Mouse (Mus musculus): ENCODE data around the gene C5ar1. TPM values are rescaled to one million over a fixed set of nuclear protein-coding genes. Genes with fewer than 3 reads are reported as not detected.

Gene C5ar1
- polyA plus RNA-seq, 1 experiment from 2014 or later: 285 TPM

DNA sequence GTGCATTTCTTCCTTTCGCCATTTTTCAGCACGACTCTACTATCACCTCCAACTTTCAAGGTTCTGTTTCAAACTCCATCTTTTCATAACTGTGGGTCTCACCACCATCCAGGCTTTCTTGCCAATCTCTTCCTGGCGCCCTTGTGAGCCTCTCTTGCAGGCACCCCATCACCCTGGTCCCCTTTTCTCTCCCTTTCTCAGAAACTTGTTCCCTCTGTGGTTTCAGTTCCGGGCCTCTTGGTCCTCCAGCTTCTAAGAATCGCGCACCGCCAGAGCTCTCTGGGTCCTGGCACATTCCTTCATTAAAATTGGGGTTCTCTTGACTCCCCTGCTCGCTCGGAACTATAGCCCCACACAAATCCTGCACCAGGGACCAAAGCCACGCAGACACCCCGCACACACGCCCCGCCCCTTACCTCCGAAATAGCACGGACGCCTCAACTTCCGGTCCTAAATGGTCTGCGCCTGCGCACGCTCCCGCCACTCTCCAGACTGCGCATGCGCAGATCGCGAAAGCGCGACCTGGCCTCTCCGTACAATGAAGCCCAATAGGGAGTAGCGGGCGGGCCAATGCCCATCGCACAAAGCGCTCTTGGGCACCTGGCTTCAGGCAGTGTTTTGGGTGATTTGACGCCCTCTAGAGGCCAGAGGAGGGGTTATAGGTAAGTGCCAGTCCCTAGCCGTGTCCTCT lies 37.6 kb downstream of the C5ar1 start, which contains the start of gene Dhx34:
Gene Dhx34, minus strand, starts transcription at position 456 of the 691 bp plus-strand sequence.
- peak within 1 kb of the TSS; percentile 85 for H3K4me3 ChIP-seq (ENCODE audit: inconsistent target)
- H3K79me2 ChIP-seq (ENCODE audit: inconsistent target): peaks cover 26% of the 10 kb centered on the region
- H3K27ac ChIP-seq: peak within 1 kb of the TSS; percentile 95
- H3K36me3 ChIP-seq (ENCODE audit: inconsistent target): peaks cover 19% of the 10 kb centered on the region; the same call in 1 of the 2 replicates
- 3% methylated on average over 34 of the region's 34 CpGs for WGBS (ENCODE audit: missing documents)

DNA sequence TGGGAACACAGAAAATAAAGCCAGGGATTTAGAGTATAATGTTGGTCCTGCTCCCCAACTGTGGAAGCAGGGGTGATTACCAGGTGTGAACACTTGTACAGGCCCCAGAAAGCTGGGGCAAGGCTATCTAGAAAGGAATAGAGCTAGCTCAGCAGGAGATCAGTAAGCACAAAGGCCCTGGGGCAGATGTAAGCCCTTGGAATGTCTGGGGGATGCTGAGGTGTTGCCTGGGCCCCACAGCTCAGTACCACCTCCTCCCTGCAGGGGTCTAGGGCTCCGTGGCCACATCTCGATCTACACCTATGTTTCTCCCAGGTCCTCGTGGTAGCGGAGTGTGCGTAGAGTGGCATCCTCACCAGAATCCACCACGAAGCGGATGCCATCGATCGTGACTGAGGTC lies 45.4 kb downstream of the C5ar1 start:
- Histone ChIP-seq H3K36me3 (ENCODE audit: inconsistent target) (peaks cover 81% of the 10 kb centered on the region), H3K79me2 (ENCODE audit: inconsistent target) (peaks cover 5% of the 10 kb centered on the region; the same call in 1 of the 2 replicates), H3K27ac (no peak overlapping the region), H3K4me3 (ENCODE audit: inconsistent target) (no peak overlapping the region)
- WGBS (ENCODE audit: missing documents): 99% methylated on average over 9 of the region's 9 CpGs

DNA sequence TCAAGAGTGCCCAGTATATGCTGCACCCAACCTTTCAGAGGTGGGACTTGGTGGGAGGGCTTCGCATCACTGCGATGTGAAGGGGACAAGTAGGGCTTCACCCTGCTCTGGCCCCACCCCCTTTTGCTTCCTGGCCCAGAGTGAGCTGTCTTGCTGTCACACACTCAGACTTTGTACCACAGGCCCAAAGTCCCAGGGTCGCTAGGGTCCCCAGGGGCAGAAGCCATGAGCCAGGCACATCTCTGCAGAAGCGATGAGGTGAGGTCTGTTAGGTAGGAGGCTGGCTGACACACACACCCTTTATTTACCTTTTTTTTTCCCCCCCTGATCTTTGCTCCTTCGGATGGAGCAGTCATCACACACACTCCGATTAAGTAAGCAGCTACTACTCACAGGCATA lies 46.1 kb downstream of the C5ar1 start:
- Histone ChIP-seq H3K4me3 (ENCODE audit: inconsistent target) (no peak overlapping the region), H3K79me2 (ENCODE audit: inconsistent target) (peaks cover 4% of the 10 kb centered on the region; the same call in 1 of the 2 replicates), H3K27ac (no peak overlapping the region), H3K36me3 (ENCODE audit: inconsistent target) (peaks cover 75% of the 10 kb centered on the region)
- 92% methylated on average over 5 of the region's 6 CpGs for WGBS (ENCODE audit: missing documents)

DNA sequence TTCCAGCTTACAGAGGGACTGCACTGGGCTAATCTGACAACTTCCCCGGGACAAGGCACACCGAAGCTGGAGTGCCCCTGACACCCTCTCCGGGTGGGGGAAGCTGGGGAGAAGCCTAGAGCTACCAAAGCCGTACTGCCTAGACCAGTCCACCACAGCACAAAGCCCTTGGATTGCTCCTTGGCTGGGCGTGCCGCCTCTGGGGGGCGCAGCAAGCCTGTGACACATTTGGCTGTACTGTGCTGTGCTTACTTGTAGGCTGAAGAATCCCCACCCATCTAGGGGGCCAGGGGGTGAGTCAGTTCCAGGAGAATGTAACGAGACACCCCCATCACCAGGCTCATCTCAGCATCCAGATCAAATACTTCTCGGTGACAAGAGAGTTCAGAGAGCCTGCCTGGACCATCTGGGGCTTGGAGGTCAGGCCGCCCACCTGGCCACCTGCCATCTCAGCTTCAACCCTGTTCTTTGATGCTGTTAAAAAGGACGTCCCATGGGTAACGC lies 48.4 kb downstream of the C5ar1 start:
- no peaks in the 10 kb centered on the region for H3K79me2 ChIP-seq (ENCODE audit: inconsistent target)
- H3K36me3 ChIP-seq (ENCODE audit: inconsistent target): peaks cover 54% of the 10 kb centered on the region
- WGBS (ENCODE audit: missing documents): 93% methylated on average over 12 of the region's 12 CpGs
- no peak overlapping the region for H3K4me3 ChIP-seq (ENCODE audit: inconsistent target)
- H3K27ac ChIP-seq: peak overlapping the region; percentile 100

DNA sequence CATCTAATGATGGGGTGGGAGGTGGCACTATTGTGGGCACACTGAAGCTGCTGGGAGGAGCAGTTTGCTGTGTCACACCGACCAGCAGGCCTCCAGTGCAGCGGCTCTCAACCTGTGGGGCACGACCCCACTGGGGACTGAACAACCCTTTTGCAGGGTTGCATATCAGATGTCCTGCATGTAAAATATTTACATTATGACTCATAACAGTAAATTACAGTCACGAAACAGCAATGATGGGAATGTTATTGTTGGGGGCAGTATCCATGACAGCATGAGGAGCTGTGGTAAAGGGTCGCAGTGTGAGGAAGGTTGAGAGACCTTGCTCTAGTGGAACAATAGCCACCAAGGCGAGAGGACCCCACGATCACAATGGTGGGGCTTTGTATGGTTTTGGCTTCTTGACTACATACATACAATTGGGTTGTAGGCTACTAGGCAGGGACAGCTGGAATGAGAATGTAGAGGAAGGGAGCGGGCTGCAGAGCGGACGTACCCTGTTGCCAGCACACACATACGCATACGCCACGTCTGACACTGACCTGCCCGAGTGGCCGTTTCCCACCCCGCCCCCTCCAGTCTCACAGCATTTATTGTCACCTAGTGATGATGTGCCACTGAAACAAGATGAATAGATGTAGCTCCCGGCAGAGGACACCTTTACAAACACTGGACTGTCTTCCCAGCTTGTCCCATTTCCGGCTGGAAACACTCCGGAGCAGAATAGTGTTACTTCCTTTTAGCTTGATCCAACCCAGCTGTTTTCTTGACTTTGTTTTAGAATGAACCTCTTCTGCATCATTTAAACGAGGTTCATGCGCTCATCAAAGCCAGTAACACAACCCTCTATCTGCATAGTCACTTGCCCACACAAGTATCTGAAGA lies 50.3 kb downstream of the C5ar1 start:
- Histone ChIP-seq H3K27ac (peak overlapping the region; percentile 100), H3K36me3 (ENCODE audit: inconsistent target) (peaks cover 39% of the 10 kb centered on the region), H3K4me3 (ENCODE audit: inconsistent target) (no peak overlapping the region), H3K79me2 (ENCODE audit: inconsistent target) (no peaks in the 10 kb centered on the region)
- 95% methylated on average over 21 of the region's 21 CpGs for WGBS (ENCODE audit: missing documents)

DNA sequence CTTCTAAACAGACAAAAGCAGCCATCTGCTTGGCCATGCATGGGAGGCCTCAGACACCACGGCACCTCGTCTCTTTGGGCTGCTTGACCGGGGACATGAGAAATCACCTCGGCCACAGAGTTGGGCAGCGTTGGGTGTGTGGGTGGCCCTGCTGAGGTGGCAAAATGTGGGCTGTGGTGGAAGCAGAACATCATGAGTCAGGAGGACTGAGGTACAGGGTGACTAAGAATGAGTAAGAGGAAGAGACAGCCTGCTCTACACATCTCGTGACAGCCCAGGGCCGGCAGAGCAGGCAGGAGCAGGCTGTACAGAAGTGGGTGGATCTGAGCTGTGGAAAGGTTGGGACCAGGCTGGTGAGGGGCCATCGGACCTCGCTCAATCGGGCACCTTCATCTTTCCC lies 51.8 kb downstream of the C5ar1 start:
- no peak overlapping the region for H3K4me3 ChIP-seq (ENCODE audit: inconsistent target)
- peaks cover 39% of the 10 kb centered on the region for H3K36me3 ChIP-seq (ENCODE audit: inconsistent target)
- H3K79me2 ChIP-seq (ENCODE audit: inconsistent target): no peaks in the 10 kb centered on the region
- 17% methylated on average over 10 of the region's 10 CpGs for WGBS (ENCODE audit: missing documents)
- peak overlapping the region; percentile 100 for H3K27ac ChIP-seq

DNA sequence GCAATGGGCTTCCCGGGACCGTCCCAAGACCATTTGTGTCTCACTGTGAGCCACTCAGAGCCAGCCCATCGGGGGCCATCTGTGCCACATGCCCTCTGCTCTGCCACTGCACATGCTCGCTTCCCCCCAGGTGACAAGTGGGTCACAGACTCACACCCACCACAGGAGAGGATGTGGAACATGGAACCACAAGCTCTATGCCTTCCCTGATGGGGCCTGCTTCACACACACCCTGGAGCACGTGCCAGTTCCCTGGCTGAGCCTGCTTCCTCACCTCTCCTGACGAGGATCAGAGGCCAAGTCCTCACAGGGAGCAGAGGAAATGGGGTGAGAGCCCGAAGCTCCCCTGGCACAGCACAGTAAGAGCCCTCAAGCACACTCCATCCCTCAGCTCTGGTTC lies 52.3 kb downstream of the C5ar1 start:
- WGBS (ENCODE audit: missing documents): 68% methylated on average over 7 of the region's 7 CpGs
- Histone ChIP-seq H3K79me2 (ENCODE audit: inconsistent target) (no peaks in the 10 kb centered on the region), H3K4me3 (ENCODE audit: inconsistent target) (no peak overlapping the region), H3K27ac (peak overlapping the region; percentile 100), H3K36me3 (ENCODE audit: inconsistent target) (peaks cover 43% of the 10 kb centered on the region)

DNA sequence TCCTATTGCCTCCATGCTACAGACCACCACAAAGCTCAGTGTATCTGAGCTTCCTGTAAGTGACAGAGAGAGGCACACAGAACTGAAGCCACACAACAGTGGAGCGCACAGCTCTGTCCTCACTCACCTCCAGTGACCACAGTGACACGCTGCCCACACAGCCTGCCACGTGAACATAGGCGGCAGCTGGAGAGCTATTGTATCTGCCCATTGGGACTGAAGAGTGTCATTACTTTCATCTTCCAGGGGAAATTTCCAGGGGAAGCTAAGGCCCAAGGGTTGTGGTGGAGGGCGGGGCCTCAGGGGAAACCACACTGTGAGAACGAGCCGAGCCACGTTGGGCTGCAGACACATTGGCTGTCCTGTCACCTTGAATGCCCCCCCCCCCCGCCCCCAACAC lies 54.5 kb downstream of the C5ar1 start:
- 62% methylated on average over 9 of the region's 9 CpGs for WGBS (ENCODE audit: missing documents)
- no peak overlapping the region for H3K4me3 ChIP-seq (ENCODE audit: inconsistent target)
- H3K36me3 ChIP-seq (ENCODE audit: inconsistent target): peaks cover 45% of the 10 kb centered on the region
- no peaks in the 10 kb centered on the region for H3K79me2 ChIP-seq (ENCODE audit: inconsistent target)
- peak overlapping the region; percentile 100 for H3K27ac ChIP-seq

DNA sequence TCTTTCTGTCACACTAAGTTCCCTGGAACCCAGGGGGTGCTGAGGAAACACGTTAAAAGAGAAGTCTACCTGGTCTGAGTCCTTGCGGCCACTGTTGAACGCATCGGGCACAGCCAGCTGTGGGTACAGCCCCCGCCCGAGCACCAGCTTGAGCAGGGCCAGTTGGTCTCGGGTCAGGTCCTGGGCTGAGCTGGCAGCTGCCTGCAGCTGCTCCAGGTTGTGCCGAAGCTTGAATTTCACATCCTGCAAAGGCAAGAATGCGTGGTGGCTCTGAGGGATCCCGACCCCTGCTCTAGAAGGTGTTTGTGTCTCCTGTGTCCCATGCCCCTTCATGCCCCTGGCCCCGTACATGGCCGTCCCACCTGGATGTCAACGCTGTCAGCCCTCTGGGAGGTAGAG lies 55.8 kb downstream of the C5ar1 start:
- no peak overlapping the region for H3K4me3 ChIP-seq (ENCODE audit: inconsistent target)
- H3K27ac ChIP-seq: no peak overlapping the region
- 95% methylated on average over 13 of the region's 13 CpGs for WGBS (ENCODE audit: missing documents)
- peaks cover 56% of the 10 kb centered on the region for H3K36me3 ChIP-seq (ENCODE audit: inconsistent target)
- H3K79me2 ChIP-seq (ENCODE audit: inconsistent target): no peaks in the 10 kb centered on the region

DNA sequence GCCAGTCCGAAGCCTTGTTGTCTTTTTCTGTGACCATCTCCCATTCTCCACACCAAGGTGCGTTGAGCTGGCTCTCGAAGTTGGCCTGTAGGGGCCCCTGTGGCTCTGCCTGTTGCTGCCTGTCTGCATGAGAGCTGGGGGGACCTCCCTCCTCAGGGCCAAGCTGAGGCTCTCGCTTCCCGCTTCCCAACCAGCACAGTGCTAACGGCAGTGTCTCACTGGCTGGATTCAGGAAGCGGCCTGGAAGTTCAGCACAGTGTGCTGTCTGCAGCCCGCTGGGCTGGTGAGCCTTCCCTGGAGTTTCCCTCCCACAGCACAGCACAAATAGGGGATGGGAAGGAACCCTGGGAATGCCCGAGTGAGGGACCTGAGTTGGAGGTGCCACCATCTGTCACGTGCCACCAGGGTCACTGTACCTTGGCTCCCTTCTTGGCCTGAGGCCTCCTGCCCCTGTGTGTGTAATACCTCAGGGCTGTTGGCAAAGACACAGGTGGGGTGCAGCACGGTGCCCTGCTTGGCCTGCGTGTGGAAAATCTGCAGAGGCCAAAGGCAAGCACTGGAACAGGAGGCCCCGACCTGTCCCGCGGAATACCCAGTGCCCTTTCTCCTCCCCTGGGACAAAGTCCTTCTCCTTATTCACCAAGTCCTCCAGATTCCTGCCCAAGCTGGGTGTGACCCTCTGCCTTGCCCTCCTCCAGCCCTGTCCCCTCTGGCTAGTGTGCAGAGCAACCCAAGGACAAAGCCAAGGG lies 56.4 kb downstream of the C5ar1 start:
- H3K36me3 ChIP-seq (ENCODE audit: inconsistent target): peaks cover 61% of the 10 kb centered on the region
- no peak overlapping the region for H3K4me3 ChIP-seq (ENCODE audit: inconsistent target)
- H3K27ac ChIP-seq: no peak overlapping the region
- H3K79me2 ChIP-seq (ENCODE audit: inconsistent target): no peaks in the 10 kb centered on the region
- WGBS (ENCODE audit: missing documents): 90% methylated on average over 15 of the region's 15 CpGs

DNA sequence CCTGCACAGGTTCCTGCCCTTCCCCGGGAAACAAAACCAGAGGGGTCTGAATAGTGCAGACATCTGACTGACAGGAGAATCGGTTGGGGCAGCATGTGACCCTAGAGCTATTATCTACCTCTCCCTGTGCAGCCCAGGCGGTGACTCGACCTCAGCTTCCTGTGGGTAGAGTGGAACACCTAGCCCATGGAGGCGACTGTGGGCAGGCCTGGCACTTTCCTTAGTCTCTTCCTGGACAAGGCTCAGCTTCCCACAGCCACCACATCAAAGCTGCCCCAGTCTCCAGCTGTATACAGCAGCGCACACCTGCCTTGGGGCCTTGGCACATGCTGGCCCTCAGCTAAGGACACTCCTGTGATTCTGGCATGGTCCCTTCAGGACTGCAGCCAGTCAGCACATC lies 58.2 kb downstream of the C5ar1 start:
- peaks cover 79% of the 10 kb centered on the region for H3K36me3 ChIP-seq (ENCODE audit: inconsistent target)

DNA sequence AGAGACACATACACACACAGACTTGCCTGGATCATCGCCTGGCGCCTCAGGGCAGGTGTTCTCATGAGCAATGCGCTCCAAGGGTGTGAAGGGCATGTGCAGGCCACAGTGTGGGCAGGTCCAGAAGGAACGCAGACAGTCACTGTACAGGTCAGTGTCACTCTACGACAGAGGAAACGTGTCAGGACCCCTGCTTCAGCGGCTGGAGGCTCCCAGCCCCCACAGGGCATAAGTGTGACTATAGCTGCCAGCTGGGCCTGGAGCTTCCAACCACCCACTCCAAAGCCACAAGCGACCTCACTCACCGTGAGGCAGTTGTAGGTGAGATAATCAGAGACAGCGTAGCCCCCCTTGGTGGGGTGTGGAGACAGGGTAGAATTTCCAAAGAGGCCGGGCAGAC lies 60.8 kb downstream of the C5ar1 start:
- Histone ChIP-seq H3K4me3 (ENCODE audit: inconsistent target) (no peak overlapping the region), H3K36me3 (ENCODE audit: inconsistent target) (peaks cover 76% of the 10 kb centered on the region), H3K27ac (no peak overlapping the region), H3K79me2 (ENCODE audit: inconsistent target) (no peaks in the 10 kb centered on the region)
- 89% methylated on average over 11 of the region's 11 CpGs for WGBS (ENCODE audit: missing documents)

More for the DNA sequence above, 58.2 kb downstream of the C5ar1 start:
- Histone ChIP-seq H3K4me3 (ENCODE audit: inconsistent target) (no peak overlapping the region), H3K79me2 (ENCODE audit: inconsistent target) (no peaks in the 10 kb centered on the region), H3K27ac (no peak overlapping the region)
- 47% methylated on average over 6 of the region's 6 CpGs for WGBS (ENCODE audit: missing documents)

DNA sequence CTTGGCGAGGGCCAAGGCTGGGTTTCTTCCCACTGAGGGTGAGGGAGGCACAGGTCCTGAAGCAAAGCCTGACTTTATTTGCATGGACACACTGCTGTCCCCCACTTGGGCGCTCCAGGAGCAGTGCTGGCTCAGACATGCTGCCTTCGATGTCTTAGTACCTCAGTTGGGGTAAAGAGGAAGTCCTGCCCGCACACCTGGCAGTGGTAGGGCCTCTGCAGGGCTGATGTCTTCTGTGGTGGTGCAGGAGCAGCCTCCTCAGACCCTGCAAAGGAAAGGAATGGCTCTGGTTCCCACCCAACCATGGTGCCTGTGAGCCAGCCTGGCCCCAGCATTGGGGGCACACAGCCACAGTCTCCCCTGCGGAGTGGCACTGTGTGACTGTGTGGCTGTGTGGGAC lies 62.2 kb downstream of the C5ar1 start:
- WGBS (ENCODE audit: missing documents): 65% methylated on average over 4 of the region's 5 CpGs
- H3K27ac ChIP-seq: no peak overlapping the region
- H3K36me3 ChIP-seq (ENCODE audit: inconsistent target): peaks cover 62% of the 10 kb centered on the region
- H3K79me2 ChIP-seq (ENCODE audit: inconsistent target): no peaks in the 10 kb centered on the region
- H3K4me3 ChIP-seq (ENCODE audit: inconsistent target): no peak overlapping the region
